Mouse (Mus musculus) midbrain, embryonic 10.5 days (tissue): ENCODE results near the gene Gm20388. TPM values are rescaled to one million over a fixed set of nuclear protein-coding genes. Genes with fewer than 3 reads are reported as not detected.

Experiments used
- DNase-seq: peaks from one replicate; pipeline ENCODE4 v3.0.0-alpha.2; 2017; ENCODE audit warnings: low spot score
- H3K27ac ChIP-seq: fragments of 300-500 bp; sonication (generic); replicated peaks from 2 replicates; pipeline ENCODE4 v1.5.1; 2016; ENCODE audit warnings: mild to moderate bottlenecking
- H3K27me3 ChIP-seq: fragments of 300-500 bp; sonication (generic); 2 replicates; pipeline ENCODE4 v1.6.1; 2016; ENCODE audit warnings: low read depth, mild to moderate bottlenecking; ENCODE audit not compliant: poor library complexity, severe bottlenecking
- H3K36me3 ChIP-seq: fragments of 300-500 bp; sonication (generic); 2 replicates; pipeline ENCODE4 v1.6.1; 2016; ENCODE audit warnings: mild to moderate bottlenecking, moderate library complexity
- H3K4me1 ChIP-seq: fragments of 300-500 bp; sonication (generic); 2 replicates; pipeline ENCODE4 v1.6.1; 2016
- H3K4me3 ChIP-seq: fragments of 300-500 bp; sonication (generic); 2 replicates; pipeline ENCODE4 v1.5.1; 2016; ENCODE audit warnings: mild to moderate bottlenecking, moderate library complexity
- H3K9me3 ChIP-seq: fragments of 300-500 bp; sonication (generic); replicated peaks from 2 replicates; pipeline ENCODE4 v1.6.1; 2016; ENCODE audit warnings: mild to moderate bottlenecking
- WGBS: fragments of 180-500 bp; shearing (Covaris S2); methylation state at CpG from one replicate; pipeline ENCODE4 v1.1.7; 2016; 5-methylcytosine and 5-hydroxymethylcytosine counted together
- polyA plus RNA-seq: library from polyadenylated mRNA; unstranded; fragments of >200 nt; fragmentation: Nextera tagmentation; extraction: Ambion mirVana; gene quantifications from 2 replicates; pipeline ENCODE4 v1.2.1, GENCODE M21; 2016

The Gm20388 gene
- polyA plus RNA-seq, 1 experiment from 2014 or later: 7.1 TPM

DNA sequence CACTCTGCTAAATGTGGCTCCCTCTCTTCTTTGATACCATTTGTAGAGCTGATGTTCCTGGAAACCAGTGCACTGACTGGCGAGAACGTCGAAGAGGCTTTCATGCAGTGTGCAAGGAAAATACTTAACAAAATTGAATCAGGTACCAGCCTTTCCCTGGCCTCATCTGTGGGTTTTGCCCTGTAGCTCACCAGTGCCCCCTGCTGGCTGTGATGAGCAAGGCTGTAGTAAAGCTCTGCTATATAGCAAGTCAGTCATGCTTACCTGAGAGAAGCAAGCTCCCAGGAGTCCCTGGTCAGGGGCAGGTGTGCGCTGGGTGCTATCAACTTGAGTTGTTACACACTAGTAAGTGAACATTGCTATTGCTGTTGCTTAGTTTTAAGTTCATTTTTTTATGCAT is 3922.1 kb downstream of the Gm20388 start:
- Histone ChIP-seq H3K4me3 (no peak overlapping the region), H3K27ac (no peak overlapping the region), H3K36me3 (peaks cover 100% of the 10 kb centered on the region), H3K27me3 (no peaks in the 10 kb centered on the region), H3K9me3 (no peaks in the 10 kb centered on the region), H3K4me1 (no peaks in the 10 kb centered on the region)
- 97% methylated on average over 4 of the region's 4 CpGs for WGBS
- peak; percentile 19 for DNase-seq

DNA sequence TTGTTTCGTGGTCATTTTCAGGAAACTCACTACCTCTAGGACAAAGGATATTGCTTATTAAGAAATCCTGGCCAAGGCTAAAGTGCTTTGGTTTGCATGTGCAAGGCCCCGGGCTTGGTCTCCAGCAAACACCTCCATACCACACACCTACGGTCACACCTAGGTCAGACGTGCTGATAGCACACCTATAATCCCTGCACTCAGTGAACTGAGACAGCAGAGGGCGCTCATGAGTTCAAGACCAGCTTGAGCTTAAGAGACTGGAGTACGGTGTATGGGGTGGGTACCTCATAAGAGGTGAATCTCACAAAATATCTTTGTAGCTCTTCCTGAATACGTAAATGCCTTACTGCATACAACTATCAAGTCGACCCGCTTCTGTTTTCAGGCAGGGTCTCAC is 3924.8 kb downstream of the Gm20388 start:
- H3K4me1 ChIP-seq: no peaks in the 10 kb centered on the region
- WGBS: 63% methylated on average over 9 of the region's 9 CpGs
- peaks cover 91% of the 10 kb centered on the region for H3K36me3 ChIP-seq
- no peaks in the 10 kb centered on the region for H3K9me3 ChIP-seq
- H3K27me3 ChIP-seq: no peaks in the 10 kb centered on the region
- no peak overlapping the region for H3K27ac ChIP-seq
- H3K4me3 ChIP-seq: no peak overlapping the region
- peak; percentile 39 for DNase-seq

DNA sequence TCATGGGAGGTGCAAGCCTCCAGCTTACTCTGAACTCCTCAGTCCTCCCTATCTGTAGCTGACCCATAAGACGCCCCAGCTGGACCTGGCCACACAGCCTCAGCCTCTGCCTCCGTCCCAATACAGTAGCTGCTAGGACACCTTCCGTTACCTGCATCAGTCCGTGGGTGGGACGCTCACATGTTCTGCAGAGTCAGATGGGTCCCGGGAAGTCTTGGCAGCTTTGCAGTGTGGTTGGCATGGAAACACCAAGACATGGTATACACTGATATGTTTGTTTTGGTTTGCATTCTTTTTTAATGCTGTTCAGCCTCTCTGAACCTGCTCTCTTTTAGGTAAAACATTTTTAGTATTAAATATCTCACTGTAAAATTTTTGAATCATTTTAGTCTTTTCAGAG is 3925.7 kb downstream of the Gm20388 start:
- Histone ChIP-seq H3K27me3 (no peaks in the 10 kb centered on the region), H3K4me3 (no peak overlapping the region), H3K9me3 (no peaks in the 10 kb centered on the region), H3K27ac (no peak overlapping the region), H3K4me1 (no peaks in the 10 kb centered on the region), H3K36me3 (peaks cover 90% of the 10 kb centered on the region)
- WGBS: 92% methylated on average over 6 of the region's 6 CpGs
- no peak for DNase-seq

DNA sequence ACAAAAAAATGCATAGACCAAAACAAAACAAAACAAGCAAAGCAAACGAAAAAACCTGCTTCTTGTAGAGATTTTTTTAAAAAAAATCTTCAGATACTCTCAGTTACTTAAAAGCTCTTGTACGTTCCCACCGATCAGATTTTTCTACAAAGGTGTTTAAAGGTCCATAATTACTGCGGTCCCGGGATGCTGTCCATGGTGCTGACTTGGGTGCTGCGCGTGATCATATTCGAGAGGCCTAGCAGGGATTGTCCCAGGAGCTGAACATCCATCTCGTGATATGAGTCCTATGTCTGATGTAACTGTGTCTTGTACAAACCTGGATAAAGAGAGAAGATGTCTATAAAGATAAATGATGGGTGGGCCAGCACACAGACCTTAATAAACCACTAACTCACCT is 3927.9 kb downstream of the Gm20388 start:
- DNase-seq: no peak
- peaks cover 85% of the 10 kb centered on the region for H3K36me3 ChIP-seq
- 79% methylated on average over 9 of the region's 9 CpGs for WGBS
- H3K27ac ChIP-seq: no peak overlapping the region
- no peak overlapping the region for H3K4me3 ChIP-seq
- no peaks in the 10 kb centered on the region for H3K27me3 ChIP-seq
- no peaks in the 10 kb centered on the region for H3K9me3 ChIP-seq
- H3K4me1 ChIP-seq: no peaks in the 10 kb centered on the region

DNA sequence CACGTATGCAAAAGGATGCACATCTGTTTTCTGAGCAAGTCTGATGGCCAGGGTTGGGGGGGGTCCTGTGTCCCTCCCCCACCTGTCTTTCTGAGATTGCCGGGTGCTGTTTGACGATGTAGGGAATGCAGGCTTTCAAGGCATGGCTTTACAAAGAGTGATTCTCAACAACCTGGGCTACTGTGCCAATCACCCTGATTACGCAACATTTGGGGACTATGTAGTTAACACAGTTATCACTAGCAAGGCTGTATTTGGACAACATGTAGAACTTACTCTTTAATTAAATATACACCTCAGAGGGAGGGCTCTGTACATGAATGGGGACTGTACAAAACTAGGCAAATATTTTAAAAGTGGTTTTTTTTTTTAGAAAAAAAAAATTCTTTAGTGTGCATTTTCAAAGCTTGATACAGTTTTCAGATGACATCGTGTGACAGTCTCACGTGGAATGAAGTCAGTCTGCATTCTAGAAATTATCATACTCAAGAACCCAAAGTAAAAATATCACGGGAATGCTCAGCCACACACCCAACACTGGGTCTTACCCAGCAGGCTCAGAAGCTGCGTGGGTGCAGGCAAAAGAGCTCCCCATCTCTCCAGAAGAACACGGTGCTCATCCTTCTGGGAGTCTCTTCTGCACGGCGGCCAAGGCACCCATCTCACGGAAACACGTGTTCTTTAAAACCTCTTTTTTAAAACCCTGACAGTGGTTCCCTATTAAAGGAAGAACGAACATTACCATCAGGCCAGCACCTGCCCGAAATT is 3930.1 kb downstream of the Gm20388 start:
- Histone ChIP-seq H3K27ac (no peak overlapping the region), H3K9me3 (no peaks in the 10 kb centered on the region), H3K4me3 (no peak overlapping the region), H3K4me1 (no peaks in the 10 kb centered on the region), H3K36me3 (peaks cover 77% of the 10 kb centered on the region), H3K27me3 (no peaks in the 10 kb centered on the region)
- DNase-seq: no peak
- 93% methylated on average over 15 of the region's 15 CpGs for WGBS

DNA sequence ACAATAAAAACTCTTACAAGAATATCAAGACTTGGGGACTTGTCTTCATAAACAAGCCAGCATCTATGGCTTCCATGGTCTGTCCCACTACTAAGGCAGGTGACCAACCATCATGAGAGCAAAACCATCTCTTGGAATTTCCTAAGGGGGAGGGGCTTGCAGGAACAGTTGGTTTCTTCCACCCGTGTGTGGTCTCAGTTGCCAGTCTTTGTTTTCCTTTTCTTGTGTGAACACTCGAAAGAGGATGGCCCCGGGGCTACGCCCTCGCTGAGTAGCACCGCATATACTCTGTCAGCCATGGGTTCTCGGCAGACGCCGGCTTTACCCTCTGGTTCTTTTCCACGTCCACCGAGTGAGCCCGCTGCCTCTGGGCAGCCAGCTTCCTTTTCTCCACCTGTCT is 3931.4 kb downstream of the Gm20388 start:
- Histone ChIP-seq H3K27me3 (no peaks in the 10 kb centered on the region), H3K4me3 (no peak overlapping the region), H3K9me3 (no peaks in the 10 kb centered on the region), H3K27ac (no peak overlapping the region), H3K4me1 (no peaks in the 10 kb centered on the region), H3K36me3 (peaks cover 64% of the 10 kb centered on the region)
- WGBS: 93% methylated on average over 12 of the region's 12 CpGs
- no peak for DNase-seq

DNA sequence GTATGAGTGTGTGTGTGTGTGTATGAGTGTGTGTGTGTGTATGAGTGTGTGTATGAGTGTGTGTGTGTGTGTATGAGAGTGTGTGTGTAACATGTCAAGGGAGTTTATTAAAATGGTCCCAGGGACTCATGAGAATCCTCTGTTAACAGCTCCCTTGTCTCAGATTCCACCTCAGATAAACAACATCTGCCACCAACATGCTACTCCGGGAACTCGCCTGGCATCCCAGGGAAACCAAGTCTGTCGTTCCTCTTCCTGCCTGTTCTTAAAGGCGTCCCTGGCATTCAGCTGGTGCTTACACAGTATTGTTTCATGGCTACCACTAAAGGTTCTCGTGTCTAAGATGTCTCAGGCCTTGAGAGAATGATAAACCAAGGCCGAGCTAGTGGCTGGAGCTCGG is 3933.7 kb downstream of the Gm20388 start:
- H3K36me3 ChIP-seq: peaks cover 45% of the 10 kb centered on the region
- DNase-seq: no peak
- 89% methylated on average over 7 of the region's 7 CpGs for WGBS
- no peak overlapping the region for H3K4me3 ChIP-seq
- H3K27me3 ChIP-seq: no peaks in the 10 kb centered on the region
- no peak overlapping the region for H3K27ac ChIP-seq
- H3K9me3 ChIP-seq: no peaks in the 10 kb centered on the region
- H3K4me1 ChIP-seq: no peaks in the 10 kb centered on the region

DNA sequence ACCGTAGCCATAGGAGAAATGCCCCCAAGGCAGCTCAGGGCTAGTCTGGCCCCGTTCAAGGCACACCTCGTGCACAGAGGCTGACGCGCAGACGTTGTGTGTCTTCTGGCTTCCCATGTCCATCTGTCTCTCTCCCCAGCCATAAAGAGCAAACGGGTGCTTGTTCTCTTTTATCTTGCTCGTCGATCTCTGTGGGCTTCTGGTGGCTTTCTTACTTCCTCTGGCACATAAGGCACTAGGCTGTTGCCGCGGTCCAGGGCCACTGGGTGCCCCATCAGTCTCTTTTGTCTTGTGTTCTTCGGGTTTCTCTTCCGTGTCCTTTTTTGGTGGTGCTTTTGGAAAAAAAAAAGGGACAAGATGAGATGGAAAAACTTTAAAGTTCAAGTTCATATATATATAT is 3934.5 kb downstream of the Gm20388 start:
- H3K4me3 ChIP-seq: no peak overlapping the region
- H3K4me1 ChIP-seq: no peaks in the 10 kb centered on the region
- peaks cover 42% of the 10 kb centered on the region for H3K36me3 ChIP-seq
- no peaks in the 10 kb centered on the region for H3K27me3 ChIP-seq
- no peak for DNase-seq
- no peaks in the 10 kb centered on the region for H3K9me3 ChIP-seq
- no peak overlapping the region for H3K27ac ChIP-seq
- WGBS: 94% methylated on average over 13 of the region's 13 CpGs

DNA sequence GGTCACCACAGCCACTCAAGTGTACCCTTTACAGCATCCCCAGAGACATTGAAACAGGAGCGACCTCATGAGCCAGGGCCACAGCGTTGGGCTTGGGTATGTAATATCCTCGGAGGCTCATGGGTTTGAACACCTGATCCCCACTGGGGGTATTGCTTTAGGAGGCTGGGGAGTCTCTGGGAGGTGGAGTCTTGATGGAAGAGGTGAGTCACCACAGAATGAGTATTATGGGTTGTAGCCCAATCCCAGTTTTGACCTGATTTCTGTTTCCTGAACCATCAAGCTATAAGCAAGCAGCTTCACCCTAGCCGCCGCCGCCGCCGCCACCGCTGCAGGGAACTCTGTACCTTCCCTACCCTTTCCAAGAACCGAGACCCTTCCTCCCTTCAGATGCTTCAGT is 3935.3 kb downstream of the Gm20388 start:
- Histone ChIP-seq H3K27ac (no peak overlapping the region), H3K4me1 (no peaks in the 10 kb centered on the region), H3K4me3 (no peak overlapping the region), H3K27me3 (no peaks in the 10 kb centered on the region), H3K9me3 (no peaks in the 10 kb centered on the region), H3K36me3 (peaks cover 35% of the 10 kb centered on the region)
- DNase-seq: no peak
- 94% methylated on average over 10 of the region's 10 CpGs for WGBS

DNA sequence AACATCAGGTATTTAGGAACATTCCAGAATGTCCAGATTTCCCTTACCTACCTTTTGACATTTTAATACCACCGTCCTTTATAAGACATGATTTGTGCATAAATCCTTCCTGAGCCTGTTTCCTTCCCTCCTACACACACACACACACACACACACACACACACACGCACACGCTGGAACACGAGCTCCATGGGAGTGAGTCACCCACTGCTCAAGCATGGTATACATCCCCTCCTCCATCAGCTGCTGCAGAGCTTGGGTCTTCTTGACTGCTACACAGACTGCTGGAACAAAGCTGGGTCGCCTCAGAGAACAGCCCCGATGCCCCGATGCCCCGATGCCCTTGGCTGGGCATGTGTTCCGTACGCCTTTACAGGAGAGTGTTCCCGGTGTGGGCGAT is 3935.9 kb downstream of the Gm20388 start:
- H3K4me1 ChIP-seq: no peaks in the 10 kb centered on the region
- no peak overlapping the region for H3K27ac ChIP-seq
- DNase-seq: no peak
- no peaks in the 10 kb centered on the region for H3K9me3 ChIP-seq
- no peaks in the 10 kb centered on the region for H3K27me3 ChIP-seq
- WGBS: 95% methylated on average over 12 of the region's 12 CpGs
- no peak overlapping the region for H3K4me3 ChIP-seq
- H3K36me3 ChIP-seq: peaks cover 30% of the 10 kb centered on the region

DNA sequence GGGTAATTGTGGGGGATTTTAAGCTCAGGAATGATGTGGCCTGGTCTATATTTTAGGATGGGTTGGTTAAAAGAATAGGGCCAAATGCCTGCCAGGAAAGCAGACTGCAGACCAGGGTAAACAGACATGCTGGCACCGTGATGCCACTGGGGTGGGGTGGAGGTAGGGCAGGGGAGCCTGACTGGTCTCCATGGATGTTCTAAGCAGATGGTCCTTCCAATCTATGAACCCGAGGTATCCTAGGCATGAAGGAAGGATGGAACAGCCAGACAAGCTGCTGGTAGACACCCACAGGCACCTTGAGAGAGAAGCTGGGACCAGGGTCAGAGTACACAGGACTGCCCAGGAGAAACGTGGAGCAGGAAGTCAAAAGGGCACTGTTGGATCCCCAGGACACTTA is 3936.9 kb downstream of the Gm20388 start:
- H3K9me3 ChIP-seq: no peaks in the 10 kb centered on the region
- H3K36me3 ChIP-seq: peaks cover 20% of the 10 kb centered on the region
- no peaks in the 10 kb centered on the region for H3K27me3 ChIP-seq
- 79% methylated on average over 3 of the region's 3 CpGs for WGBS
- no peak for DNase-seq
- no peak overlapping the region for H3K4me3 ChIP-seq
- no peaks in the 10 kb centered on the region for H3K4me1 ChIP-seq
- no peak overlapping the region; the same call in 1 of the 2 replicates for H3K27ac ChIP-seq

DNA sequence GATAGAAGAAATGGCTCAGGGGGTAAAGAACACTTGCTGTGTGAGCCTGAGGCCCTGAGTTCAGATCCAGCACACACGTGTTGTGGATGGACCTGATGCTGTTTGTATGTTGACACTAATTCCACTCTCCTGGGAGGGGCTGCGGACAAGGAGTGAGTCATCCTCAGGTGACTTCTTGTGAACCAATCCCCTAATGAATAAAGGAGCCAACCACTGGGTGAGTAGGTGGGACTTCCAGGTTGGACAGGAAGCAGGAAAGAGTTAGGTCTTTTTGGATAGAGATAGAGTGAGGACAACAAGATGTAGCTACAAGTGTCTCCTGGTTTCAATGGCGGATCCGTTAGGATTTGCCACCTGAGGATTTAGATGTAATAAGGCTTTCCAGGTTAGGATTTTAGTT is 3938.7 kb downstream of the Gm20388 start:
- Histone ChIP-seq H3K27ac (no peak overlapping the region), H3K36me3 (peaks cover 10% of the 10 kb centered on the region), H3K9me3 (no peaks in the 10 kb centered on the region), H3K4me1 (no peaks in the 10 kb centered on the region), H3K4me3 (no peak overlapping the region), H3K27me3 (no peaks in the 10 kb centered on the region)
- DNase-seq: no peak
- 89% methylated on average over 4 of the region's 4 CpGs for WGBS

DNA sequence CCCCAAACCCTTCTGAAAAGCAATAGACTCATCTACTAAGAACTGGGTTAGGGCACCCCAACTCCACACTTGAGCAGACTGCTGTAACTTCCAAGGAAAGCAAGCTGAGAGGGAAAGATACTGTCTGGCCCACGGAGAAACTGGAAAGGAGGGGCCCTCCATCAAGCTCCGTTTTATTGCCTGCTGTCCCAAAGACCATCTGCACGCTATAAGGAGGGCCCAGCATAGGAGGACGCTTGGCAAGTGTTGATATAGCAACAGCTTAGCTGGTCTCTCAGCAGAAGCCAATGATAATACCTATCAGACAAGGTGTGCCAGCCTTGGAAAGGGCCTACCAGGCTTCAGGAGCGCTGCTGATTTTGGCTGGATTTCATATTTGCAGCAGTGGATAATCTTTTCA is 3940.9 kb downstream of the Gm20388 start:
- WGBS: 76% methylated on average over 5 of the region's 5 CpGs
- Histone ChIP-seq H3K27ac (no peak overlapping the region), H3K27me3 (no peaks in the 10 kb centered on the region), H3K36me3 (0 out of 2 replicates have a peak, but pooled peaks cover 8% of the 10 kb centered on the region), H3K4me1 (0 out of 2 replicates have a peak, but pooled peaks cover 2% of the 10 kb centered on the region), H3K9me3 (peaks cover 6% of the 10 kb centered on the region; the same call in 1 of the 2 replicates), H3K4me3 (no peak overlapping the region)
- DNase-seq: no peak
